Mouse (Mus musculus) kidney, adult 2 months (tissue): ENCODE measurements at regions not wholly inside any gene's neighbourhood (a gene's known extent, or its start where the extent isn't known, plus 50 kb on each side); places are given as distances from the start of the nearest gene placed in this dataset.

ENCODE experiments used
- CTCF ChIP-seq: fragments of 200-500 bp; conservative IDR thresholded peaks from 2 replicates; pipeline ENCODE4 v1.5.1; 2011; ENCODE audit warnings: low read depth, mild to moderate bottlenecking, control low read depth, low read length, moderate library complexity, mixed read lengths; ENCODE audit not compliant: insufficient read depth, insufficient read length
- POLR2A ChIP-seq: fragments of 200-500 bp; IDR thresholded peaks from one replicate; pipeline ENCODE4 v1.6.1; 2011; ENCODE audit warnings: low read depth, low read length, control low read depth

GRCm38 (mm10) chr11:111666336-111666735 is 600.4 kb downstream of the Kcnj2 start:
- no peak for TF ChIP-seq CTCF
- TF ChIP-seq POLR2A: no peak
